20 mouse cellular contexts compared by ENCODE assay signal in genomic region chr16:19766107-19766506, GRCm38 (mm10). TPM values are rescaled to one million over a fixed set of nuclear protein-coding genes. Genes with fewer than 3 reads are reported as not detected.
DNase-seq lines count a peak whose midpoint lies in the region; ATAC-seq and TF ChIP-seq lines count a peak whose summit lies in the region.
"Had no signal": no experiment of that assay in that cellular context is flagged by ENCODE, and none has a peak within 500 bp of the region (broad histone marks: within the 10 kb centered on the region; RNA-seq: fewer than 3 reads in every experiment).

No protein-coding gene starts in this region.

- H3K4me1 ChIP-seq in liver, embryonic 14.5 days (replicated peaks; ENCODE audit: control insufficient read depth in 2 of 2, insufficient read depth in 2 of 2, low read length in 1 of 2): no peaks in the 10 kb centered on the region
- H3K4me1 ChIP-seq in liver, embryonic 11.5 days (replicated peaks; ENCODE audit: control insufficient read depth, insufficient read depth, low read length): no peaks in the 10 kb centered on the region
- peaks cover 3% of the 10 kb centered on the region for H3K4me1 ChIP-seq in thymus, adult 2 months (replicated peaks; ENCODE audit: control insufficient read depth, insufficient read depth, low read length)
- no peaks in the 10 kb centered on the region for H3K4me1 ChIP-seq in stomach, postnatal 0 days (replicated peaks; ENCODE audit: control insufficient read depth, insufficient read depth)

- peaks cover 11% of the 10 kb centered on the region for H3K27me3 ChIP-seq in liver, embryonic 14.5 days (ENCODE audit: control insufficient read depth, insufficient read depth, low read length)
- peaks cover 6% of the 10 kb centered on the region for H3K27me3 ChIP-seq in liver, embryonic 11.5 days (replicated peaks; ENCODE audit: control insufficient read depth, insufficient read depth, low read length)
- no peaks in the 10 kb centered on the region for H3K27me3 ChIP-seq in thymus, adult 2 months (ENCODE audit: control insufficient read depth, insufficient read depth, low read length)
- H3K27me3 ChIP-seq in stomach, postnatal 0 days (ENCODE audit: control insufficient read depth, insufficient read depth, low read length): no peaks in the 10 kb centered on the region
- H3K27me3 ChIP-seq: forebrain, embryonic 15.5 days; limb, embryonic 12.5 days; midbrain, embryonic 13.5 days had no signal

- DNase-seq in CD4-positive, CD25-positive, alpha-beta regulatory T cell, adult 2 months (ENCODE audit: low read depth, low spot score): peak; percentile 15
- no peak for DNase-seq in liver, embryonic 14.5 days (ENCODE audit: low read depth in 3 of 3, low spot score in 3 of 3)
- no peak for DNase-seq in liver, embryonic 11.5 days (ENCODE audit: low spot score)
- peak; percentile 13 for DNase-seq in thymus, adult 2 months
- DNase-seq in thymus, postnatal 0 days (ENCODE audit: low spot score): no peak
- no peak for DNase-seq in stomach, postnatal 0 days (ENCODE audit: low spot score)
- no peak for DNase-seq in spleen, adult 18-20 months
- DNase-seq: adrenal gland, adult 8-10 months; cerebellum, adult 11 months; right cerebral cortex, adult 18-20 months had no signal

- no peak overlapping the region for H3K27ac ChIP-seq in liver, embryonic 14.5 days
- H3K27ac ChIP-seq in liver, embryonic 11.5 days (ENCODE audit: low read depth, low read length): no peak overlapping the region
- H3K27ac ChIP-seq in thymus, adult 2 months (ENCODE audit: control insufficient read depth, insufficient read depth, low read length): no peak overlapping the region
- no peak overlapping the region for H3K27ac ChIP-seq in stomach, postnatal 0 days (replicated peaks)
- H3K27ac ChIP-seq: forebrain, embryonic 15.5 days; kidney, postnatal 0 days; left cerebral cortex, adult 2 months; limb, embryonic 12.5 days; macrophage; midbrain, embryonic 13.5 days had no signal

- peak; percentile 43 for TF ChIP-seq CTCF in liver, embryonic 14.5 days (IDR thresholded peaks at IDR 0.05; ENCODE audit: low read depth)
- TF ChIP-seq CTCF in thymus, adult 2 months (IDR thresholded peaks at IDR 0.05; ENCODE audit: borderline replicate concordance, control insufficient read depth, extremely low read depth, insufficient read depth, low read length, poor library complexity): no peak
- peak; percentile 22; the same call in 1 of the 2 replicates for TF ChIP-seq CTCF in stomach, postnatal 0 days (IDR thresholded peaks at IDR 0.05; ENCODE audit: low read depth)

- no peak overlapping the region for H3K4me3 ChIP-seq in liver, embryonic 14.5 days (ENCODE audit: insufficient read depth in 1 of 2, low read depth in 2 of 2, low read length in 2 of 2)
- H3K4me3 ChIP-seq in liver, embryonic 11.5 days (ENCODE audit: low read depth, low read length): no peak overlapping the region
- H3K4me3 ChIP-seq in thymus, adult 2 months (ENCODE audit: control insufficient read depth, insufficient read depth, low read length): no peak overlapping the region
- no peak overlapping the region for H3K4me3 ChIP-seq in stomach, postnatal 0 days (ENCODE audit: low read depth, low read length)
- H3K4me3 ChIP-seq: forebrain, embryonic 15.5 days; left cerebral cortex, adult 2 months; limb, embryonic 12.5 days; midbrain, embryonic 13.5 days had no signal

- 69% methylated on average over 3 of the region's 3 CpGs for WGBS in liver, embryonic 14.5 days (ENCODE audit: insufficient replicate concordance)
- WGBS in liver, embryonic 11.5 days: 94% methylated on average over 3 of the region's 3 CpGs
- WGBS in thymus, adult 2 months: over 99% methylated on average over 3 of the region's 3 CpGs
- WGBS in stomach, postnatal 0 days: 100% methylated on average over 3 of the region's 3 CpGs

- no peak for TF ChIP-seq EP300 in liver, embryonic 14.5 days (IDR thresholded peaks at IDR 0.05; ENCODE audit: low read depth)
- no peak for TF ChIP-seq EP300 in stomach, postnatal 0 days (optimal IDR thresholded peaks at IDR 0.05)

- no peaks in the 10 kb centered on the region for H3K9me3 ChIP-seq in liver, embryonic 14.5 days (ENCODE audit: control insufficient read depth, low read length)
- H3K9me3 ChIP-seq in liver, embryonic 11.5 days (ENCODE audit: control insufficient read depth, low read length): no peaks in the 10 kb centered on the region
- H3K9me3 ChIP-seq in stomach, postnatal 0 days (ENCODE audit: control insufficient read depth, low read length): no peaks in the 10 kb centered on the region
- H3K9me3 ChIP-seq: forebrain, embryonic 15.5 days; midbrain, embryonic 13.5 days had no signal

- ATAC-seq in CD4-positive, CD25-positive, alpha-beta regulatory T cell, adult 4 months: no peak
- no peak for ATAC-seq in liver, embryonic 14.5 days (ENCODE audit: insufficient read depth)
- no peak for ATAC-seq in liver, embryonic 11.5 days (replicated peaks; ENCODE audit: low FRiP score)
- ATAC-seq in stomach, postnatal 0 days (ENCODE audit: low FRiP score, low TSS enrichment): no peak
- ATAC-seq: forebrain, embryonic 15.5 days; midbrain, embryonic 13.5 days had no signal

- no peak overlapping the region for H3K9ac ChIP-seq in liver, embryonic 14.5 days (replicated peaks)
- H3K9ac ChIP-seq in liver, embryonic 11.5 days (ENCODE audit: low read depth, low read length): no peak overlapping the region
- no peak overlapping the region for H3K9ac ChIP-seq in stomach, postnatal 0 days (ENCODE audit: low read length)
- H3K9ac ChIP-seq: forebrain, embryonic 15.5 days; limb, embryonic 12.5 days; midbrain, embryonic 13.5 days had no signal

- TF ChIP-seq POLR2A in thymus, adult 2 months (IDR thresholded peaks at IDR 0.05; ENCODE audit: control insufficient read depth, extremely low read depth, insufficient read depth, low read length, poor library complexity): no peak

- H3K4me2 ChIP-seq in liver, embryonic 14.5 days (ENCODE audit: low read depth): no peak overlapping the region
- H3K4me2 ChIP-seq in liver, embryonic 11.5 days: no peak overlapping the region
- no peak overlapping the region for H3K4me2 ChIP-seq in stomach, postnatal 0 days (replicated peaks; ENCODE audit: low read depth)
- H3K4me2 ChIP-seq: forebrain, embryonic 15.5 days; limb, embryonic 12.5 days; midbrain, embryonic 13.5 days had no signal

- no peaks in the 10 kb centered on the region for H3K36me3 ChIP-seq in liver, embryonic 14.5 days (replicated peaks; ENCODE audit: control insufficient read depth, insufficient read depth, low read depth)
- H3K36me3 ChIP-seq in liver, embryonic 11.5 days (ENCODE audit: control insufficient read depth, insufficient read depth, low read length): peaks cover 3% of the 10 kb centered on the region; the same call in 1 of the 2 replicates
- H3K36me3 ChIP-seq in thymus, adult 2 months (ENCODE audit: control insufficient read depth, insufficient read depth, low read length): peaks cover 3% of the 10 kb centered on the region
- no peaks in the 10 kb centered on the region for H3K36me3 ChIP-seq in stomach, postnatal 0 days (ENCODE audit: control insufficient read depth, insufficient read depth, low read length)

RNA-seq across cellular contexts. Expression of gene B3gnt5, which starts 6.1 kb away (rescaled TPM):
- polyA plus RNA-seq in CD4-positive, CD25-positive, alpha-beta regulatory T cell, adult 4 months (2017; shearing (Covaris generic)): 10 to 100 TPM; 12.2 to 17.2 TPM
- polyA plus RNA-seq in liver, embryonic 14.5 days (2012; rRNA removed): 0.05 and 0.08 TPM in 2 replicates
- polyA plus RNA-seq in liver, embryonic 14.5 days (2014; fragmentation: Nextera tagmentation; extraction: Ambion mirVana): 0.13 and 0.24 TPM in 2 replicates
- 7.9 and 8.5 TPM in 2 replicates for polyA plus RNA-seq in liver, embryonic 11.5 days (2014; fragmentation: Nextera tagmentation; extraction: Ambion mirVana)
- 2.0 and 2.1 TPM in 2 replicates for polyA plus RNA-seq in thymus, adult 2 months (2012; rRNA removed)
- polyA plus RNA-seq in thymus, postnatal 0 days (2015; fragmentation: Nextera tagmentation; extraction: Ambion mirVana): 1.6 and 2.7 TPM in 2 replicates
- polyA plus RNA-seq in stomach, postnatal 0 days (2015; fragmentation: Nextera tagmentation; extraction: Ambion mirVana): 5.8 and 6.6 TPM in 2 replicates

RNA-seq across cellular contexts. Expression of gene Lamp3, which starts 59.9 kb away (rescaled TPM):
- polyA plus RNA-seq in CD4-positive, CD25-positive, alpha-beta regulatory T cell, adult 4 months (2017; shearing (Covaris generic)): under 1 TPM; 0.17 to 0.29 TPM
- not detected in 2 replicates for polyA plus RNA-seq in liver, embryonic 14.5 days (2012; rRNA removed)
- polyA plus RNA-seq in liver, embryonic 14.5 days (2014; fragmentation: Nextera tagmentation; extraction: Ambion mirVana): 0.06 TPM in 1 of 2 replicates, not detected in the other
- not detected in 2 replicates for polyA plus RNA-seq in liver, embryonic 11.5 days (2014; fragmentation: Nextera tagmentation; extraction: Ambion mirVana)
- polyA plus RNA-seq in thymus, adult 2 months (2012; rRNA removed): 0.05 and 0.16 TPM in 2 replicates
- 0.04 and 0.06 TPM in 2 replicates for polyA plus RNA-seq in thymus, postnatal 0 days (2015; fragmentation: Nextera tagmentation; extraction: Ambion mirVana)
- not detected in 2 replicates for polyA plus RNA-seq in stomach, postnatal 0 days (2015; fragmentation: Nextera tagmentation; extraction: Ambion mirVana)
- polyA plus RNA-seq: brain, embryonic 14.5 days; forebrain, embryonic 15.5 days; heart, embryonic 14.5 days; intestine, embryonic 14.5 days; macrophage had no signal

Comparison
In these comparisons a context has a peak if more than half of its experiments do, and no peak if none do; other contexts are left out.
1. DNase-seq: peak in CD4-positive, CD25-positive, alpha-beta regulatory T cell, adult 2 months (single experiment) and thymus, adult 2 months (single experiment); none in liver, embryonic 14.5 days (0 of 3), liver, embryonic 11.5 days (single experiment), thymus, postnatal 0 days (single experiment), stomach, postnatal 0 days (single experiment) and spleen, adult 18-20 months (0 of 2).